In the genomic region with DNA sequence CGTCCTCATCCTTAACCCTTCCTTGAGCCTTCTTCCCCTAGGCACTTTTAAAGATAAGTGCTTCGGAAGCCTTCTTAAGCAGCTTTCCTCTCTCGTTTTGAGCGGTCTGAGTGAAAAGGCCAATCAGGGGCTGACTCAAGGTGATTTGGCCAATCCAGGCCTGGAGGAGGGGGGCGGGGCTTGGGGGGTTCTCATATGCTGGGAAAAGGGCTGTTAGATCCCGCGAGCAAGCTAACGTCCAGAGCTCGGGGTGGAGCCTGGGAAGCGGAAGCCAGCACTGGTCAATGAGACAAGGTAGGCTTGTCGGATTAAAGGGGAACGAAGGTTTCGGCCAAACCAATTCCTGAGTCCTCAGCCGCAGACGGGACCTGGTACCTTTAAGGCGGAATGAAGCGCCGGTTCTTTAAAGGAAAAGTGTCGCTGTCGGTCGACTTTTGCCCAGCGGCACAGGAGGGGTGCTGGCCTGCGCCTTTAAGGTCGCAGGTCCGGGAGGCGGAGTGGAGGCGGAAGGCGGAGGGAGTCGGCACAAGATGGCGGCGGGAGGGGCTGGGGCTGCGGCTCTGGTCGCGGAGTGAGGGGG, we compare ENCODE assay signal across 8 mouse cellular contexts. TPM values are rescaled to one million over a fixed set of nuclear protein-coding genes. Genes with fewer than 3 reads are reported as not detected.
DNase-seq lines count a peak whose midpoint lies in the region; ATAC-seq and TF ChIP-seq lines count a peak whose summit lies in the region.

A gene (plus strand): TSS at position 229 of the 580 bp plus-strand sequence.
A gene (plus strand): TSS at position 234 of the 580 bp plus-strand sequence.

- no peak for TF ChIP-seq CTCF in heart, adult 2 months (IDR thresholded peaks at IDR 0.05)

- H3K27me3 ChIP-seq in embryonic facial prominence, embryonic 14.5 days (replicated peaks; ENCODE audit: control insufficient read depth, insufficient read depth, low read length): no peaks in the 10 kb centered on the region
- H3K27me3 ChIP-seq in heart, adult 2 months (ENCODE audit: control insufficient read depth, insufficient read depth, low read length): no peaks in the 10 kb centered on the region
- no peaks in the 10 kb centered on the region for H3K27me3 ChIP-seq in limb, embryonic 13.5 days
- peaks cover 2% of the 10 kb centered on the region; the same call in 1 of the 2 replicates for H3K27me3 ChIP-seq in midbrain, embryonic 16.5 days (ENCODE audit: control insufficient read depth, insufficient read depth, low read depth, low read length)

- H3K9me3 ChIP-seq in embryonic facial prominence, embryonic 14.5 days (ENCODE audit: control insufficient read depth, low read length): no peaks in the 10 kb centered on the region
- no peaks in the 10 kb centered on the region for H3K9me3 ChIP-seq in limb, embryonic 13.5 days
- no peaks in the 10 kb centered on the region for H3K9me3 ChIP-seq in midbrain, embryonic 16.5 days (replicated peaks; ENCODE audit: control insufficient read depth, low read length, poor library complexity, severe bottlenecking)

- peak within 1 kb of the TSS; percentile 76 for H3K27ac ChIP-seq in embryonic facial prominence, embryonic 14.5 days (replicated peaks; ENCODE audit: low read depth, low read length)
- H3K27ac ChIP-seq in heart, adult 2 months: peak within 1 kb of the TSS; percentile 62
- H3K27ac ChIP-seq in limb, embryonic 13.5 days: peak within 1 kb of the TSS; percentile 72; the same call in 1 of the 2 replicates
- peak within 1 kb of the TSS; percentile 83 for H3K27ac ChIP-seq in midbrain, embryonic 16.5 days (ENCODE audit: low read length)

- peak within 1 kb of the TSS; percentile 51 for H3K4me3 ChIP-seq in embryonic facial prominence, embryonic 14.5 days (ENCODE audit: low read depth, low read length)
- peak within 1 kb of the TSS; percentile 59 for H3K4me3 ChIP-seq in heart, adult 2 months
- peak within 1 kb of the TSS; percentile 52 for H3K4me3 ChIP-seq in limb, embryonic 13.5 days
- peak within 1 kb of the TSS; percentile 52 for H3K4me3 ChIP-seq in midbrain, embryonic 16.5 days (ENCODE audit: low read depth, low read length)

- peak; percentile 100 for DNase-seq in 3T3-L1 (ENCODE audit: low read depth, low spot score)
- peak; percentile 82 to 90 for DNase-seq in adrenal gland, postnatal 4 days (ENCODE audit: low spot score in 2 of 2)
- peak; percentile 99 for DNase-seq in embryonic facial prominence, embryonic 14.5 days (ENCODE audit: low spot score)
- DNase-seq in heart, adult 2 months: peak; percentile 95 to 97
- peak; percentile 98 to 99 for DNase-seq in kidney, adult 8-10 months
- DNase-seq in spleen, postnatal 10 days (ENCODE audit: low spot score in 2 of 2): peak; percentile 89 to 95

- H3K79me2 ChIP-seq in heart, adult 2 months (replicated peaks; ENCODE audit: control insufficient read depth, insufficient read depth, low read length): no peaks in the 10 kb centered on the region

- TF ChIP-seq EP300 in heart, adult 2 months (IDR thresholded peaks at IDR 0.05; ENCODE audit: insufficient read depth, low read depth, low read length): peak; percentile 74; the same call in 1 of the 2 replicates

- intact Hi-C loops in heart, adult 2 months (cut with DNase I): no loop called here

- peak; percentile 50; the same call in 1 of the 2 replicates for TF ChIP-seq POLR2A in heart, adult 2 months (IDR thresholded peaks at IDR 0.05; ENCODE audit: insufficient read depth, low read depth, low read length)

- peak within 1 kb of the TSS; percentile 70 for H3K4me2 ChIP-seq in embryonic facial prominence, embryonic 14.5 days (ENCODE audit: low read depth, low read length)
- peak within 1 kb of the TSS; percentile 68 for H3K4me2 ChIP-seq in limb, embryonic 13.5 days (replicated peaks)
- H3K4me2 ChIP-seq in midbrain, embryonic 16.5 days (ENCODE audit: low read length): peak within 1 kb of the TSS; percentile 65

- H3K4me1 ChIP-seq in embryonic facial prominence, embryonic 14.5 days (ENCODE audit: control insufficient read depth, insufficient read depth, low read length): peaks cover 10% of the 10 kb centered on the region
- H3K4me1 ChIP-seq in heart, adult 2 months (ENCODE audit: control insufficient read depth, insufficient read depth, low read length): peaks cover 4% of the 10 kb centered on the region
- H3K4me1 ChIP-seq in limb, embryonic 13.5 days: peaks cover 50% of the 10 kb centered on the region
- H3K4me1 ChIP-seq in midbrain, embryonic 16.5 days (ENCODE audit: control insufficient read depth, insufficient read depth, low read length): peaks cover 25% of the 10 kb centered on the region

- H3K9ac ChIP-seq in embryonic facial prominence, embryonic 14.5 days (ENCODE audit: low read depth, low read length): peak within 1 kb of the TSS; percentile 66
- peak within 1 kb of the TSS; percentile 33 for H3K9ac ChIP-seq in heart, adult 2 months (ENCODE audit: low read depth, low read length)
- peak within 1 kb of the TSS; percentile 63 for H3K9ac ChIP-seq in limb, embryonic 13.5 days
- H3K9ac ChIP-seq in midbrain, embryonic 16.5 days (ENCODE audit: low read depth, low read length): peak within 1 kb of the TSS; percentile 65

- peak; percentile 93 for ATAC-seq in embryonic facial prominence, embryonic 14.5 days (ENCODE audit: low read depth)
- peak; percentile 91 for ATAC-seq in limb, embryonic 13.5 days (ENCODE audit: low FRiP score, low read depth)
- peak; percentile 92 for ATAC-seq in midbrain, embryonic 16.5 days

- under 1% methylated on average over 22 of the region's 34 CpGs for WGBS in embryonic facial prominence, embryonic 14.5 days
- under 1% methylated on average over 34 of the region's 34 CpGs for WGBS in heart, adult 2 months
- WGBS in limb, embryonic 13.5 days: under 1% methylated on average over 34 of the region's 34 CpGs
- under 1% methylated on average over 34 of the region's 34 CpGs for WGBS in midbrain, embryonic 16.5 days

- peaks cover 52% of the 10 kb centered on the region for H3K36me3 ChIP-seq in embryonic facial prominence, embryonic 14.5 days (ENCODE audit: control insufficient read depth, insufficient read depth, low read length)
- peaks cover 3% of the 10 kb centered on the region; the same call in 1 of the 2 replicates for H3K36me3 ChIP-seq in heart, adult 2 months (ENCODE audit: control insufficient read depth, insufficient read depth, low read length)
- H3K36me3 ChIP-seq in limb, embryonic 13.5 days: peaks cover 48% of the 10 kb centered on the region
- H3K36me3 ChIP-seq in midbrain, embryonic 16.5 days (ENCODE audit: control insufficient read depth, insufficient read depth, low read length): peaks cover 22% of the 10 kb centered on the region

RNA-seq across cellular contexts. Expression of the first gene that starts in this region (rescaled TPM):
- total RNA-seq in adrenal gland, postnatal 4 days (2021): 100 to 1,000 TPM; 122 to 131 TPM
- polyA plus RNA-seq in embryonic facial prominence, embryonic 14.5 days (2014; fragmentation: Nextera tagmentation; extraction: Ambion mirVana): 31.9 and 32.0 TPM in 2 replicates
- total RNA-seq in heart, adult 2 months (2021): 100 to 1,000 TPM in 1 of 2 experiments, 10 to 100 TPM in 1; 98.9 to 124 TPM
- polyA plus RNA-seq in heart, adult 2 months (2012; rRNA removed): 62.5 and 75.7 TPM in 2 replicates
- polyA plus RNA-seq in limb, embryonic 13.5 days (2015; fragmentation: Nextera tagmentation; extraction: Ambion mirVana): 27.4 and 28.4 TPM in 2 replicates
- polyA plus RNA-seq in midbrain, embryonic 16.5 days (2015; fragmentation: Nextera tagmentation; extraction: Ambion mirVana): 21.1 and 26.1 TPM in 2 replicates

RNA-seq across cellular contexts. Expression of the second gene that starts in this region (rescaled TPM):
- 10 to 100 TPM; 43.0 to 47.1 TPM for total RNA-seq in adrenal gland, postnatal 4 days (2021)
- polyA plus RNA-seq in embryonic facial prominence, embryonic 14.5 days (2014; fragmentation: Nextera tagmentation; extraction: Ambion mirVana): 8.9 and 11.6 TPM in 2 replicates
- total RNA-seq in heart, adult 2 months (2021): 10 to 100 TPM; 13.7 to 18.8 TPM
- polyA plus RNA-seq in heart, adult 2 months (2012; rRNA removed): 24.6 and 26.8 TPM in 2 replicates
- 16.3 and 16.6 TPM in 2 replicates for polyA plus RNA-seq in limb, embryonic 13.5 days (2015; fragmentation: Nextera tagmentation; extraction: Ambion mirVana)
- polyA plus RNA-seq in midbrain, embryonic 16.5 days (2015; fragmentation: Nextera tagmentation; extraction: Ambion mirVana): 16.8 TPM in 2 replicates

Comparison
In these comparisons a context has a peak if more than half of its experiments do, and no peak if none do; other contexts are left out.
1. Peak in every context shown above with its lines: DNase-seq, ATAC-seq, H3K4me3 ChIP-seq and H3K27ac ChIP-seq.